Mouse (Mus musculus): ENCODE data around the gene Il17c. TPM values are rescaled to one million over a fixed set of nuclear protein-coding genes. Genes with fewer than 3 reads are reported as not detected.

Gene Il17c
- polyA plus RNA-seq, 1 experiment = 0.16 TPM

DNA sequence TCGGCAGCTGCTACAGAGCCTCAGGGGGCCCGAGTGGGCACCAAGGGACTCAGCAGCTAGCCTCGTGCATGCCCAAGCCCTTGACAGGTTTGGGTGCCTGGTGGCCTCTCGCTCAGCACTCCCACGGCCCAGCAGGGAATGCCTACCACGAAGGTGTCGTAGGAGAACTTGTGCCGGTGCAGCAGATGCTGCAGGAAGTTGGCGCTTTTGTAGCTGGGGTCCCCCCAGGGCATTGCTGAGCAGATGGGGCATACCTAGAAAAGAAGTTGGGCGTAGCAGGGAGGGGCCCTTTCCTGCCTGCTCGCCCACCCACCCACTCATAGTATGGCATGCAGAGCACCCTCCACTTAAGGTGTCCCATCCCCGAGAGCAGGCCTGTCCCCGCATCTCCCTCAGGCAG is 46.0 kb downstream of the Il17c start:
- Histone ChIP-seq H3K4me1 (ENCODE audit: control insufficient read depth, insufficient read depth, low read length) (no peaks in the 10 kb centered on the region), H3K4me3 (ENCODE audit: control insufficient read depth, low read depth, low read length) (no peak overlapping the region), H3K36me3 (ENCODE audit: control insufficient read depth, insufficient read depth, low read length) (no peaks in the 10 kb centered on the region; the same call in 1 of the 2 replicates), H3K27me3 (ENCODE audit: control insufficient read depth, insufficient read depth, low read length) (no peaks in the 10 kb centered on the region), H3K27ac (ENCODE audit: control insufficient read depth, insufficient read depth, low read depth, low read length) (no peak overlapping the region)
- TF ChIP-seq CTCF (IDR thresholded peaks at IDR 0.05; ENCODE audit: control insufficient read depth, insufficient read depth, insufficient replicate concordance, low read depth, low read length) (no peak), POLR2A (IDR thresholded peaks at IDR 0.05; ENCODE audit: control insufficient read depth, low read depth, low read length) (no peak)

DNA sequence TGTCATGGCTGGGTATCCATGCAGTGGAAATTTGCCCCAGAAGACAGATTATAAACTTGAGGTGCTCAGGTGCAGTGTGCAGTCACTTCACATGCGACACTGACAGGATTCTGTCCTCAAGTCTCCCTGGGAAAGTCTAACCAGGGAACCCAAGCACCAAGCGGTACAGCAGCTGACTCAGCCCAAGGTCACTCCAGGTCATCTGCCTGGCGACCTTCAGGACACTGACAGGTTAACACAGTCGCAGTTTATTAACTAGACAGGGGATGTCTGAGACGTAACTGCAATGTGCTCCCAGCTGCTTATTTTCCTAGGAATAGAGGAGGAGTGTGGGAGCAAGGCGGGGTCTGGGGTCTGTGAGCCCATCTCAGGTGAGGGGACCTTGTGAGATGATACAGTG is 47.6 kb downstream of the Il17c start:
- Histone ChIP-seq H3K4me3 (ENCODE audit: control insufficient read depth, low read depth, low read length) (no peak overlapping the region), H3K36me3 (ENCODE audit: control insufficient read depth, insufficient read depth, low read length) (no peaks in the 10 kb centered on the region; the same call in none of the 2 replicates), H3K27me3 (ENCODE audit: control insufficient read depth, insufficient read depth, low read length) (no peaks in the 10 kb centered on the region), H3K27ac (ENCODE audit: control insufficient read depth, insufficient read depth, low read depth, low read length) (no peak overlapping the region), H3K4me1 (ENCODE audit: control insufficient read depth, insufficient read depth, low read length) (peaks cover 4% of the 10 kb centered on the region)
- TF ChIP-seq CTCF (IDR thresholded peaks at IDR 0.05; ENCODE audit: control insufficient read depth, insufficient read depth, insufficient replicate concordance, low read depth, low read length) = no peak
- TF ChIP-seq POLR2A (IDR thresholded peaks at IDR 0.05; ENCODE audit: control insufficient read depth, low read depth, low read length) = no peak

DNA sequence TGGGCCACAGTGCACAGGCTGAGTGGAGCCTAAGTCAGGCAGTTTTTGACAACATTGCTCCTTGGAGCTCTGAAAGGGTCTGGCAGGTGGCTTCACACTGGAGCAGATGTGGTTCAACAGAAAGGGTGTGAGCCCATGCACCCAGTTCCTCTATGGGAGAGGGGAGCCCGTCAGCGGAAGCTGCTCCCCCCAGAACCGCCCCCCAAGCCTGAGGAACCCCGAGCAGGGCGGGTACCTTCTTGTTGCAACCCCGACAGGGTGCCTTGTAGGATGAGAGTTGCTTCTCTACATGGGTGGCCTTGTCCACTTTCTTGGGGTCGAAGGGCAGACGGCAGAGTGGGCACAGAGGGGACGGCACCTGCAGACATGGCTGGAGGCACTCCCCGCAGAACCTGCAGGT is 48.1 kb downstream of the Il17c start:
- no peaks in the 10 kb centered on the region; the same call in none of the 2 replicates for H3K36me3 ChIP-seq (ENCODE audit: control insufficient read depth, insufficient read depth, low read length)
- no peaks in the 10 kb centered on the region for H3K27me3 ChIP-seq (ENCODE audit: control insufficient read depth, insufficient read depth, low read length)
- no peak overlapping the region for H3K27ac ChIP-seq (ENCODE audit: control insufficient read depth, insufficient read depth, low read depth, low read length)
- no peak overlapping the region for H3K4me3 ChIP-seq (ENCODE audit: control insufficient read depth, low read depth, low read length)
- peaks cover 6% of the 10 kb centered on the region for H3K4me1 ChIP-seq (ENCODE audit: control insufficient read depth, insufficient read depth, low read length)
- TF ChIP-seq POLR2A (IDR thresholded peaks at IDR 0.05; ENCODE audit: control insufficient read depth, low read depth, low read length) (no peak; the same call in 1 of the 2 replicates), CTCF (IDR thresholded peaks at IDR 0.05; ENCODE audit: control insufficient read depth, insufficient read depth, insufficient replicate concordance, low read depth, low read length) (no peak)

DNA sequence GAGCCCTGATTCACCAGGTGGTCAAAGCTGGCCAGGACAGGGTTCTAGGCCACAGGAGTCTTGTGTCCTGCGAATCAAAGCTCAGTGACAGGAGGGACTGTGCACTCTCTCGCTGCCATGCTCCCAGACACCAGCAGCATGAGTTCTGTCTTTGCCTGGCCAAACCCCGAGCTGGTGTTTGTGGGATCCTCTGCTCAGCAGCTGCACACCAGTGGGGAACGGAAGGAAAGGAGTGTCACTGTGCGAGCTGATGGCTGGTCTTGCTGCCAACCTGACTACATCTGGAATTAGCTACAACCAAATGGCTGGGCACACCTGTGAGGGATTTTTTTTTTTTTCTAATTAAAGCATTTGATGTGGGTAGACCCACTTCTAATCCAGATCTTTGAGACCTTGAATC is 48.9 kb downstream of the Il17c start:
- TF ChIP-seq POLR2A (IDR thresholded peaks at IDR 0.05; ENCODE audit: control insufficient read depth, low read depth, low read length) (no peak), CTCF (IDR thresholded peaks at IDR 0.05; ENCODE audit: control insufficient read depth, insufficient read depth, insufficient replicate concordance, low read depth, low read length) (no peak)
- H3K4me1 ChIP-seq (ENCODE audit: control insufficient read depth, insufficient read depth, low read length) = peaks cover 9% of the 10 kb centered on the region
- no peak overlapping the region for H3K4me3 ChIP-seq (ENCODE audit: control insufficient read depth, low read depth, low read length)
- no peaks in the 10 kb centered on the region for H3K27me3 ChIP-seq (ENCODE audit: control insufficient read depth, insufficient read depth, low read length)
- no peak overlapping the region for H3K27ac ChIP-seq (ENCODE audit: control insufficient read depth, insufficient read depth, low read depth, low read length)
- H3K36me3 ChIP-seq (ENCODE audit: control insufficient read depth, insufficient read depth, low read length) = no peaks in the 10 kb centered on the region; the same call in none of the 2 replicates

Other genes with a start within 250 kb of the Il17c start
- 35.2 and 35.7 TPM in 2 replicates for gene Zfpm1, start 139.9 kb upstream of the Il17c start, polyA plus RNA-seq (2012; rRNA removed)
- gene Trhr2, start 61.3 kb upstream of the Il17c start, polyA plus RNA-seq (2012; rRNA removed) = 0.10 TPM in 1 of 2 replicates, not detected in the other
- gene Zc3h18, start 45.4 kb upstream of the Il17c start, polyA plus RNA-seq (2012; rRNA removed) = 19.6 and 22.9 TPM in 2 replicates
- gene Cyba, start 10.9 kb downstream of the Il17c start, polyA plus RNA-seq (2012; rRNA removed) = 8.0 and 11.0 TPM in 2 replicates
- 6.5 and 6.6 TPM in 2 replicates for gene Mvd, start 21.4 kb downstream of the Il17c start, polyA plus RNA-seq (2012; rRNA removed)
- 3.7 and 3.8 TPM in 2 replicates for gene Snai3, start 38.7 kb downstream of the Il17c start, polyA plus RNA-seq (2012; rRNA removed)
- 120 and 122 TPM in 2 replicates for gene Rnf166, start 54.0 kb downstream of the Il17c start, polyA plus RNA-seq (2012; rRNA removed)
- gene Ctu2, start 54.1 kb downstream of the Il17c start, polyA plus RNA-seq (2012; rRNA removed) = 29.3 and 37.7 TPM in 2 replicates
- gene Piezo1, start 129.3 kb downstream of the Il17c start, polyA plus RNA-seq (2012; rRNA removed) = 6.8 and 9.1 TPM in 2 replicates
- 4.5 and 5.0 TPM in 2 replicates for gene Cdt1, start 146.0 kb downstream of the Il17c start, polyA plus RNA-seq (2012; rRNA removed)
- 267 and 294 TPM in 2 replicates for gene Aprt, start 154.9 kb downstream of the Il17c start, polyA plus RNA-seq (2012; rRNA removed)
- 5.9 TPM in 2 replicates for gene Galns, start 189.4 kb downstream of the Il17c start, polyA plus RNA-seq (2012; rRNA removed)
- 100 and 102 TPM in 2 replicates for gene Trappc2l, start 189.6 kb downstream of the Il17c start, polyA plus RNA-seq (2012; rRNA removed)
- gene Pabpn1l, start 200.7 kb downstream of the Il17c start, polyA plus RNA-seq (2012; rRNA removed) = not detected in 2 replicates

Data from testis, adult 2 months (tissue).